Mouse (Mus musculus): ENCODE results near the gene Rbfox3. TPM values are rescaled to one million over a fixed set of nuclear protein-coding genes. Genes with fewer than 3 reads are reported as not detected.

Gene Rbfox3
- polyA plus RNA-seq, 1 experiment: not detected

DNA sequence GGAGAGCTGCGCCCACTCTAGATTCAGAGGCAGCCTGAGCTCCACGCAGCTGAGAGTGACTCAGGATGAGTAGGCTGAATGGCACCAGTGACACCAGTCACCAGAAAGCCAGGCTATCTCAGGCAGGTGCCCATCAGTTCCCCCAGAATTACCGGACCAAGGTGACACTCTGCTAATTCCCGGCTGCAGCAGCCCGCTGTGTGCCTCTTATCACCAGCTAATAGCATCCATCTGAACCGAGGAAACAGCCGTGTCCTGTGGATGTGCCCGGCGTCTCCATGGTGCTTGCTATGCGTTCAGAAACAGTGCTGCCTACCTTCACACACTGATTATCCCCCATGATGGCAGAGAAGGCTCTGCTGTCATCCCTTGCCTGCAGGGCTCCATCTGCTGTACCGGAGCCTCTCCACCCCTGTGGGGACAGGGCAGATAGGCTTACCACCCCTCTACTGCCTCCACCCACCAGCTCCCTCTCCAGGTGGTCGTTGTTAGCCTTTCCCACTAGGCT lies 138.3 kb downstream of the Rbfox3 start:
- Histone ChIP-seq H3K4me2 (ENCODE audit: low read depth) (no peak overlapping the region), H3K27me3 (ENCODE audit: control insufficient read depth, insufficient read depth, insufficient read length) (peaks cover 40% of the 10 kb centered on the region)
- no peak for TF ChIP-seq REST (IDR thresholded peaks at IDR 0.05; ENCODE audit: insufficient read depth, insufficient read length)

DNA sequence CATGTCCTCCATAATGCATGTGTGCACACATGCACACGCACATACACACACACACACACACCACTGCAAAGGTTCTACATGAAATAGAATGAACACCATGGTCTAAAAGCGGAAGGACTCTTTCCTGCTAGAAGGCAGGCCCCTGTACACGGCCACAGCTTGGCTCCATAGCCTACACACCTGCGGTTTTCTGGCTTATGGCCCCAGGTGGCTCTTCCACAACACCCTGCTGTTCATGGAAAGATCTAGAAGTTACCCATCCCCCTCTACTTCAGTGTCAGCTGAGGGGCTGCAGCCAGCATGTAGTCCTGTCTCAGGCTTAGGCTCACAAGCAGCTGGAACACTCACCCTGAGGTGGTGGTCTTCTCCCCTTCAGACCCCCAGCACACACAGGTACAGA lies 140.0 kb downstream of the Rbfox3 start:
- Histone ChIP-seq H3K27me3 (ENCODE audit: control insufficient read depth, insufficient read depth, insufficient read length) (peaks cover 56% of the 10 kb centered on the region), H3K4me3 (no peak overlapping the region), H3K36me3 (ENCODE audit: control insufficient read depth, insufficient read depth) (no peaks in the 10 kb centered on the region), H3ac (ENCODE audit: control insufficient read depth, insufficient read length) (no peak overlapping the region), H3K4me2 (ENCODE audit: low read depth) (no peak overlapping the region), H3K79me2 (ENCODE audit: control insufficient read depth, insufficient read depth) (no peaks in the 10 kb centered on the region)
- TF ChIP-seq POLR2A (IDR thresholded peaks at IDR 0.05; ENCODE audit: insufficient read length, low read depth): no peak
- TF ChIP-seq CEBPB (IDR thresholded peaks at IDR 0.05; ENCODE audit: insufficient read depth, poor library complexity, severe bottlenecking): no peak
- TF ChIP-seq POLR2AphosphoS2 (IDR thresholded peaks at IDR 0.05; ENCODE audit: insufficient read length, low read depth): no peak
- no peak for TF ChIP-seq TCF3 (IDR thresholded peaks at IDR 0.05; ENCODE audit: insufficient read length, low read depth)
- TF ChIP-seq MYOG (IDR thresholded peaks at IDR 0.05; ENCODE audit: control insufficient read depth in 1 of 3, insufficient read depth in 1 of 3, insufficient read length in 2 of 3, low read depth in 2 of 3): no peak
- TF ChIP-seq REST (IDR thresholded peaks at IDR 0.05; ENCODE audit: insufficient read depth, insufficient read length): no peak

More for the DNA sequence above, 138.3 kb downstream of the Rbfox3 start:
- Histone ChIP-seq H3ac (ENCODE audit: control insufficient read depth, insufficient read length) (no peak overlapping the region), H3K36me3 (ENCODE audit: control insufficient read depth, insufficient read depth) (no peaks in the 10 kb centered on the region), H3K79me2 (ENCODE audit: control insufficient read depth, insufficient read depth) (no peaks in the 10 kb centered on the region), H3K4me3 (no peak overlapping the region)

DNA sequence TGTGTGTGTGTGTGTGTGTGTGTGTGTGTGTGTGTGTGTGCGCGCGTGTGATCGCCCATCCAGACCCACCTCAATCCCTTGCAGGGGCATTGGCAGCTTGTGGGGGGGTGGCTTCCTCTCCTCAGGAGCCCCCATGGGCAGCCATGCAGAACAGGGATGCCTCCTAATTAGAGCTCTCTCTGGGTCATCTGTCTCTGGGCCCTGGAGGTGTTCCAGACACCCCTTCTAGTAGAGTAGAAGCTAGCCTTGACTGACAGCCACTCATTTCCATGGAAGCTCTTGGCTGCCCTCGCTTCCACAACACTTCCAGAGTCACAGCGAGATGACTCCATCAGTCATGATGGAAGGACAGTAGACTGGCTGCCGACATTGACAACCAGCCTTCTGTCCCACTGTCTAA lies 140.6 kb downstream of the Rbfox3 start:
- TF ChIP-seq MYOD1 (IDR thresholded peaks at IDR 0.05; ENCODE audit: control insufficient read depth in 1 of 3, insufficient read length in 2 of 3, low read depth in 2 of 3): no peak
- no peak for TF ChIP-seq MAX (IDR thresholded peaks at IDR 0.05; ENCODE audit: low read depth)
- no peak for TF ChIP-seq MYOG (IDR thresholded peaks at IDR 0.05; ENCODE audit: control insufficient read depth in 1 of 3, insufficient read depth in 1 of 3, insufficient read length in 2 of 3, low read depth in 2 of 3)
- TF ChIP-seq REST (IDR thresholded peaks at IDR 0.05; ENCODE audit: insufficient read depth, insufficient read length): no peak
- no peak for TF ChIP-seq POLR2A (IDR thresholded peaks at IDR 0.05; ENCODE audit: insufficient read length, low read depth)
- no peak for TF ChIP-seq POLR2AphosphoS2 (IDR thresholded peaks at IDR 0.05; ENCODE audit: insufficient read length, low read depth)
- TF ChIP-seq TCF3 (IDR thresholded peaks at IDR 0.05; ENCODE audit: insufficient read length, low read depth): no peak
- TF ChIP-seq SRF (IDR thresholded peaks at IDR 0.05; ENCODE audit: control insufficient read depth, insufficient read length, low read depth): no peak
- no peak for TF ChIP-seq USF1 (IDR thresholded peaks at IDR 0.05; ENCODE audit: low read depth)
- no peak for TF ChIP-seq E2F4 (IDR thresholded peaks at IDR 0.05; ENCODE audit: insufficient read depth)
- TF ChIP-seq CEBPB (IDR thresholded peaks at IDR 0.05; ENCODE audit: insufficient read depth, poor library complexity, severe bottlenecking): no peak
- no peak for TF ChIP-seq TCF12 (IDR thresholded peaks at IDR 0.05; ENCODE audit: insufficient read depth, poor library complexity, severe bottlenecking)
- Histone ChIP-seq H3K4me2 (ENCODE audit: low read depth) (no peak overlapping the region), H3K4me3 (no peak overlapping the region), H3K79me2 (ENCODE audit: control insufficient read depth, insufficient read depth) (no peaks in the 10 kb centered on the region), H3K36me3 (ENCODE audit: control insufficient read depth, insufficient read depth) (no peaks in the 10 kb centered on the region), H3ac (ENCODE audit: control insufficient read depth, insufficient read length) (no peak overlapping the region), H3K27me3 (ENCODE audit: control insufficient read depth, insufficient read depth, insufficient read length) (peaks cover 62% of the 10 kb centered on the region)

DNA sequence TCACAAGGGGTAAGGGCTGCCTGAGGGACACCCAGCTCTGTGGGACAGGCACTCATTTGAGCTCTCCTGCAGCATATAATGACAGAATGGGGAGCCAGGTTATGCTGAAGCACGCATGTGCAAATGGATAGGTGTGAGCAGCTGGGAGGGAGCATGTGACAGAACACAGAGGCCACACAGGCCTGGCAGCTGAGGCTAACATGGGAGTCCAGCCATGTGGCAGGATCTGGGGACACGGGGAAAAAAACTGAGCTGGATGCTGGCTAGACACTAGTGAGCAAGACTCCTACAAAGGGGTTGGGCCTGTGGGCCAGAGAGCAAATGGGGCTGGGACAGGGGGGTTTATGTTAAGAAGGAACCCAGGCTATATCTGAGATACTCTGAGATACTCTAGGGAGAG lies 141.9 kb downstream of the Rbfox3 start:
- Histone ChIP-seq H3K4me3 (no peak overlapping the region), H3K79me2 (ENCODE audit: control insufficient read depth, insufficient read depth) (no peaks in the 10 kb centered on the region), H3ac (ENCODE audit: control insufficient read depth, insufficient read length) (no peak overlapping the region), H3K36me3 (ENCODE audit: control insufficient read depth, insufficient read depth) (no peaks in the 10 kb centered on the region), H3K27me3 (ENCODE audit: control insufficient read depth, insufficient read depth, insufficient read length) (peaks cover 69% of the 10 kb centered on the region), H3K4me2 (ENCODE audit: low read depth) (no peak overlapping the region)
- TF ChIP-seq POLR2A (IDR thresholded peaks at IDR 0.05; ENCODE audit: insufficient read length, low read depth) (no peak), MAX (IDR thresholded peaks at IDR 0.05; ENCODE audit: low read depth) (no peak), SRF (IDR thresholded peaks at IDR 0.05; ENCODE audit: control insufficient read depth, insufficient read length, low read depth) (no peak), MYOD1 (IDR thresholded peaks at IDR 0.05; ENCODE audit: control insufficient read depth in 1 of 3, insufficient read length in 2 of 3, low read depth in 2 of 3) (no peak), CEBPB (IDR thresholded peaks at IDR 0.05; ENCODE audit: insufficient read depth, poor library complexity, severe bottlenecking) (no peak), REST (IDR thresholded peaks at IDR 0.05; ENCODE audit: insufficient read depth, insufficient read length) (no peak), TCF12 (IDR thresholded peaks at IDR 0.05; ENCODE audit: insufficient read depth, poor library complexity, severe bottlenecking) (no peak), POLR2AphosphoS2 (IDR thresholded peaks at IDR 0.05; ENCODE audit: insufficient read length, low read depth) (no peak), USF1 (IDR thresholded peaks at IDR 0.05; ENCODE audit: low read depth) (no peak), TCF3 (IDR thresholded peaks at IDR 0.05; ENCODE audit: insufficient read length, low read depth) (no peak)

DNA sequence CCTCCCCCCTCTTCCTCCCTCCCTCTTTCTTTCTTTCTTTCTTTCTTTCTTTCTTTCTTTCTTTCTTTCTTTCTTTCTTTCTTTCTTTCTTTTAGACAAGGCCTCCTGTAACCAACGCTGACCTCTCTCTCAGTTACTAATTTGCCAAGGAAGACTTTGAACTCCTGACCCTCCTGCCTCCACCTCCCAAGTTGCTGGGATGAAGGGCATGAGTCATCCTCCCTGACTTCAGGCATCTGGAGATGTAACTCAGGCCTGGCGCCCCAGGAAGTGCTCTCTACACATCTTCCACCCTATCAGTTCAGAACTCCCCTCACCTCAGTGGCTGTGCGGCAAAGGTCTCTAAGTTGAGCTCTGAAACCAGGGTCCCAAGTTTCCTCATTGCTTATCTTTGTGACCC lies 143.0 kb downstream of the Rbfox3 start:
- Histone ChIP-seq H3K36me3 (ENCODE audit: control insufficient read depth, insufficient read depth) (no peaks in the 10 kb centered on the region), H3K79me2 (ENCODE audit: control insufficient read depth, insufficient read depth) (no peaks in the 10 kb centered on the region), H3K4me3 (no peak overlapping the region), H3K4me2 (ENCODE audit: low read depth) (no peak overlapping the region), H3ac (ENCODE audit: control insufficient read depth, insufficient read length) (no peak overlapping the region), H3K27me3 (ENCODE audit: control insufficient read depth, insufficient read depth, insufficient read length) (peaks cover 75% of the 10 kb centered on the region)
- TF ChIP-seq MYOG (IDR thresholded peaks at IDR 0.05; ENCODE audit: control insufficient read depth in 1 of 3, insufficient read depth in 1 of 3, insufficient read length in 2 of 3, low read depth in 2 of 3) (no peak), CEBPB (IDR thresholded peaks at IDR 0.05; ENCODE audit: insufficient read depth, poor library complexity, severe bottlenecking) (no peak), SRF (IDR thresholded peaks at IDR 0.05; ENCODE audit: control insufficient read depth, insufficient read length, low read depth) (no peak), TCF12 (IDR thresholded peaks at IDR 0.05; ENCODE audit: insufficient read depth, poor library complexity, severe bottlenecking) (no peak), USF1 (IDR thresholded peaks at IDR 0.05; ENCODE audit: low read depth) (no peak), MYOD1 (IDR thresholded peaks at IDR 0.05; ENCODE audit: control insufficient read depth in 1 of 3, insufficient read length in 2 of 3, low read depth in 2 of 3) (no peak), TCF3 (IDR thresholded peaks at IDR 0.05; ENCODE audit: insufficient read length, low read depth) (no peak), POLR2AphosphoS2 (IDR thresholded peaks at IDR 0.05; ENCODE audit: insufficient read length, low read depth) (no peak)

Data from myocyte (in vitro differentiated cells).